Mouse (Mus musculus): ENCODE measurements around the gene Klhl25. TPM values are rescaled to one million over a fixed set of nuclear protein-coding genes. Genes with fewer than 3 reads are reported as not detected.
"Not testable (repeated sequence)": the region's sequence is repeated elsewhere in the genome, so short reads cannot be mapped to it uniquely, and the experiment has no call there.

Gene Klhl25
- polyA plus RNA-seq, 1 experiment from 2014 or later, result 4.2 TPM

GRCm38 (mm10) chr7:75840071-75840470 lies 8.0 kb upstream of the Klhl25 start:
- Histone ChIP-seq H3K4me1 (replicated peaks; ENCODE audit: control insufficient read depth, insufficient read depth, low read length) (no peaks in the 10 kb centered on the region), H3K36me3 (ENCODE audit: control insufficient read depth, insufficient read depth) (no peaks in the 10 kb centered on the region), H3K9me3 (ENCODE audit: control insufficient read depth) (no peaks in the 10 kb centered on the region), H3K4me3 (ENCODE audit: low read depth, low read length) (no peak overlapping the region), H3K9ac (ENCODE audit: low read depth, low read length) (no peak overlapping the region), H3K27me3 (replicated peaks; ENCODE audit: control insufficient read depth, insufficient read depth, low read length) (no peaks in the 10 kb centered on the region), H3K4me2 (replicated peaks; ENCODE audit: low read depth) (no peak overlapping the region), H3K27ac (ENCODE audit: low read depth, low read length) (no peak overlapping the region)
- whole genome bisulfite sequencing, result 85% methylated on average over 4 of the region's 4 CpGs
- TF ChIP-seq CTCF (IDR thresholded peaks at IDR 0.05; ENCODE audit: low read depth), result no peak
- ATAC-seq, result no peak

- Histone ChIP-seq H3K4me2 (replicated peaks; ENCODE audit: low read depth) (no peak overlapping the region), H3K4me1 (replicated peaks; ENCODE audit: control insufficient read depth, insufficient read depth, low read length) (no peaks in the 10 kb centered on the region), H3K4me3 (ENCODE audit: low read depth, low read length) (no peak overlapping the region), H3K9ac (ENCODE audit: low read depth, low read length) (no peak overlapping the region), H3K27ac (ENCODE audit: low read depth, low read length) (no peak overlapping the region), H3K27me3 (replicated peaks; ENCODE audit: control insufficient read depth, insufficient read depth, low read length) (no peaks in the 10 kb centered on the region), H3K36me3 (ENCODE audit: control insufficient read depth, insufficient read depth) (no peaks in the 10 kb centered on the region), H3K9me3 (ENCODE audit: control insufficient read depth) (no peaks in the 10 kb centered on the region)
- 91% methylated on average over 3 of the region's 3 CpGs for WGBS
- no peak for TF ChIP-seq CTCF (IDR thresholded peaks at IDR 0.05; ENCODE audit: low read depth)
- ATAC-seq, result no peak
Measured at GRCm38 (mm10) chr7:75842306-75842705, 5.8 kb upstream of the Klhl25 start.

GRCm38 (mm10) chr7:75845936-75846335 lies 2.2 kb upstream of the Klhl25 start:
- ATAC-seq, result no peak
- H3K9ac ChIP-seq (ENCODE audit: low read depth, low read length), result no peak overlapping the region
- 81% methylated on average over 1 of the region's 1 CpGs for WGBS

GRCm38 (mm10) chr7:75846942-75847341 lies 1.2 kb upstream of the Klhl25 start:
- H3K27ac ChIP-seq (ENCODE audit: low read depth, low read length), result no peak overlapping the region
- no peaks in the 10 kb centered on the region for H3K27me3 ChIP-seq (replicated peaks; ENCODE audit: control insufficient read depth, insufficient read depth, low read length)
- no peak for ATAC-seq
- H3K9ac ChIP-seq (ENCODE audit: low read depth, low read length), result no peak overlapping the region
- H3K9me3 ChIP-seq (ENCODE audit: control insufficient read depth), result no peaks in the 10 kb centered on the region
- TF ChIP-seq CTCF (IDR thresholded peaks at IDR 0.05; ENCODE audit: low read depth), result peak; percentile 44
- no peak overlapping the region for H3K4me2 ChIP-seq (replicated peaks; ENCODE audit: low read depth)
- H3K36me3 ChIP-seq (ENCODE audit: control insufficient read depth, insufficient read depth), result 0 out of 2 replicates have a peak, but pooled peaks cover 3% of the 10 kb centered on the region
- peaks cover 5% of the 10 kb centered on the region; the same call in 1 of the 2 replicates for H3K4me1 ChIP-seq (replicated peaks; ENCODE audit: control insufficient read depth, insufficient read depth, low read length)
- no peak overlapping the region for H3K4me3 ChIP-seq (ENCODE audit: low read depth, low read length)
- WGBS, result 61% methylated on average over 7 of the region's 7 CpGs

More at GRCm38 (mm10) chr7:75845936-75846335, 2.2 kb upstream of the Klhl25 start:
- no peak overlapping the region for H3K27ac ChIP-seq (ENCODE audit: low read depth, low read length)
- peaks cover 5% of the 10 kb centered on the region; the same call in 1 of the 2 replicates for H3K4me1 ChIP-seq (replicated peaks; ENCODE audit: control insufficient read depth, insufficient read depth, low read length)
- H3K4me3 ChIP-seq (ENCODE audit: low read depth, low read length), result no peak overlapping the region
- H3K36me3 ChIP-seq (ENCODE audit: control insufficient read depth, insufficient read depth), result no peaks in the 10 kb centered on the region
- no peaks in the 10 kb centered on the region for H3K27me3 ChIP-seq (replicated peaks; ENCODE audit: control insufficient read depth, insufficient read depth, low read length)
- H3K4me2 ChIP-seq (replicated peaks; ENCODE audit: low read depth), result no peak overlapping the region
- no peaks in the 10 kb centered on the region for H3K9me3 ChIP-seq (ENCODE audit: control insufficient read depth)
- no peak for TF ChIP-seq CTCF (IDR thresholded peaks at IDR 0.05; ENCODE audit: low read depth)

GRCm38 (mm10) chr7:75847489-75847888 lies 621 bp upstream of the Klhl25 start:
- ATAC-seq, result no peak
- Histone ChIP-seq H3K4me3 (ENCODE audit: low read depth, low read length) (peak overlapping the region; percentile 71), H3K4me1 (replicated peaks; ENCODE audit: control insufficient read depth, insufficient read depth, low read length) (peaks cover 5% of the 10 kb centered on the region; the same call in 1 of the 2 replicates), H3K9me3 (ENCODE audit: control insufficient read depth) (no peaks in the 10 kb centered on the region), H3K9ac (ENCODE audit: low read depth, low read length) (0 out of 2 replicates have a peak overlapping the region, but pooled peaks have one; percentile 79), H3K27ac (ENCODE audit: low read depth, low read length) (no peak overlapping the region), H3K36me3 (ENCODE audit: control insufficient read depth, insufficient read depth) (0 out of 2 replicates have a peak, but pooled peaks cover 7% of the 10 kb centered on the region), H3K4me2 (replicated peaks; ENCODE audit: low read depth) (peak overlapping the region; percentile 83), H3K27me3 (replicated peaks; ENCODE audit: control insufficient read depth, insufficient read depth, low read length) (no peaks in the 10 kb centered on the region)
- TF ChIP-seq CTCF (IDR thresholded peaks at IDR 0.05; ENCODE audit: low read depth), result no peak
- WGBS, result 4% methylated on average over 6 of the region's 6 CpGs

- TF ChIP-seq CTCF (IDR thresholded peaks at IDR 0.05; ENCODE audit: low read depth), result no peak
- H3K4me1 ChIP-seq (replicated peaks; ENCODE audit: control insufficient read depth, insufficient read depth, low read length), result peaks cover 5% of the 10 kb centered on the region; the same call in 1 of the 2 replicates
- H3K4me2 ChIP-seq (replicated peaks; ENCODE audit: low read depth), result peak overlapping the region; percentile 83
- no peaks in the 10 kb centered on the region for H3K27me3 ChIP-seq (replicated peaks; ENCODE audit: control insufficient read depth, insufficient read depth, low read length)
- ATAC-seq, result peak; percentile 41
- H3K9ac ChIP-seq (ENCODE audit: low read depth, low read length), result peak overlapping the region; percentile 79
- 2% methylated on average over 25 of the region's 25 CpGs for WGBS
- H3K4me3 ChIP-seq (ENCODE audit: low read depth, low read length), result peak overlapping the region; percentile 71
- H3K27ac ChIP-seq (ENCODE audit: low read depth, low read length), result no peak overlapping the region; the same call in 1 of the 2 replicates
- no peaks in the 10 kb centered on the region for H3K9me3 ChIP-seq (ENCODE audit: control insufficient read depth)
- 0 out of 2 replicates have a peak, but pooled peaks cover 7% of the 10 kb centered on the region for H3K36me3 ChIP-seq (ENCODE audit: control insufficient read depth, insufficient read depth)
Measured at GRCm38 (mm10) chr7:75848776-75849670, 913 bp downstream of the Klhl25 start.

- ATAC-seq; H3K4me3 ChIP-seq (ENCODE audit: low read depth, low read length): not testable (repeated sequence)
- WGBS, result 100% methylated on average over 1 of the region's 3 CpGs
Measured at GRCm38 (mm10) chr7:75850396-75850795, 2.3 kb downstream of the Klhl25 start.

More at GRCm38 (mm10) chr7:75850396-75850795, 2.3 kb downstream of the Klhl25 start:
- H3K36me3 ChIP-seq (ENCODE audit: control insufficient read depth, insufficient read depth); H3K9me3 ChIP-seq (ENCODE audit: control insufficient read depth); H3K27me3 ChIP-seq (replicated peaks; ENCODE audit: control insufficient read depth, insufficient read depth, low read length); H3K27ac ChIP-seq (ENCODE audit: low read depth, low read length); H3K4me2 ChIP-seq (replicated peaks; ENCODE audit: low read depth); H3K4me1 ChIP-seq (replicated peaks; ENCODE audit: control insufficient read depth, insufficient read depth, low read length); H3K9ac ChIP-seq (ENCODE audit: low read depth, low read length): not testable (repeated sequence)
